Mouse (Mus musculus): Measurements from ENCODE around the gene Mrpl28.

GRCm38 (mm10) chr17:26124560-26124959, 1.3 kb downstream of the Mrpl28 start:
- TF ChIP-seq POLR2A (IDR thresholded peaks at IDR 0.05; ENCODE audit: insufficient read length, low read depth) (no peak), E2F4 (IDR thresholded peaks at IDR 0.05; ENCODE audit: insufficient read depth) (no peak), CEBPB (IDR thresholded peaks at IDR 0.05; ENCODE audit: insufficient read depth, poor library complexity, severe bottlenecking) (no peak)

Data from myocyte (in vitro differentiated cells).